Mouse (Mus musculus) limb, embryonic 10.5 days (tissue): Measurements from ENCODE around the gene Tenm4. TPM values are rescaled to one million over a fixed set of nuclear protein-coding genes. Genes with fewer than 3 reads are reported as not detected.
A peak's percentile ranks its signal among the peaks of the same experiment; 100 is the strongest.

Source experiments
- DNase-seq: peaks from one replicate; pipeline ENCODE4 v3.0.0-alpha.2; 2017; ENCODE audit warnings: low spot score
- H3K27ac ChIP-seq: fragments of 300-500 bp; sonication (generic); 2 replicates; pipeline ENCODE4 v1.5.1; 2016; ENCODE audit warnings: mild to moderate bottlenecking
- H3K27me3 ChIP-seq: fragments of 300-500 bp; sonication (generic); 2 replicates; pipeline ENCODE4 v1.6.1; 2016; ENCODE audit warnings: low read depth, mild to moderate bottlenecking; ENCODE audit not compliant: poor library complexity, severe bottlenecking
- H3K36me3 ChIP-seq: fragments of 300-500 bp; sonication (generic); 2 replicates; pipeline ENCODE4 v1.6.1; 2016; ENCODE audit warnings: mild to moderate bottlenecking, moderate library complexity
- H3K4me1 ChIP-seq: fragments of 300-500 bp; sonication (generic); 2 replicates; pipeline ENCODE4 v1.6.1; 2016
- H3K4me3 ChIP-seq: fragments of 300-500 bp; sonication (generic); 2 replicates; pipeline ENCODE4 v1.5.1; 2016; ENCODE audit warnings: mild to moderate bottlenecking, moderate library complexity
- H3K9me3 ChIP-seq: fragments of 300-500 bp; sonication (generic); replicated peaks from 2 replicates; pipeline ENCODE4 v1.6.1; 2016; ENCODE audit warnings: mild to moderate bottlenecking
- WGBS: fragments of 180-500 bp; shearing (Covaris S2); methylation state at CpG from one replicate; pipeline ENCODE4 v1.1.7; 2016; 5-methylcytosine and 5-hydroxymethylcytosine counted together
- polyA plus RNA-seq: library from polyadenylated mRNA; unstranded; fragments of >200 nt; fragmentation: Nextera tagmentation; extraction: Ambion mirVana; gene quantifications from 2 replicates; pipeline ENCODE4 v1.2.1, GENCODE M21; 2016

Gene Tenm4
- polyA plus RNA-seq, 1 experiment from 2014 or later, result 32.1 TPM

- Histone ChIP-seq H3K4me3 (no peak overlapping the region), H3K27ac (no peak overlapping the region), H3K27me3 (no peaks in the 10 kb centered on the region), H3K4me1 (peaks cover 23% of the 10 kb centered on the region), H3K36me3 (0 out of 2 replicates have a peak, but pooled peaks cover 3% of the 10 kb centered on the region), H3K9me3 (no peaks in the 10 kb centered on the region)
- 95% methylated on average over 2 of the region's 2 CpGs for WGBS
- no peak for DNase-seq
These were observed 103.4 kb downstream of the Tenm4 start for GRCm38 (mm10) chr7:96274486-96274885.

DNA sequence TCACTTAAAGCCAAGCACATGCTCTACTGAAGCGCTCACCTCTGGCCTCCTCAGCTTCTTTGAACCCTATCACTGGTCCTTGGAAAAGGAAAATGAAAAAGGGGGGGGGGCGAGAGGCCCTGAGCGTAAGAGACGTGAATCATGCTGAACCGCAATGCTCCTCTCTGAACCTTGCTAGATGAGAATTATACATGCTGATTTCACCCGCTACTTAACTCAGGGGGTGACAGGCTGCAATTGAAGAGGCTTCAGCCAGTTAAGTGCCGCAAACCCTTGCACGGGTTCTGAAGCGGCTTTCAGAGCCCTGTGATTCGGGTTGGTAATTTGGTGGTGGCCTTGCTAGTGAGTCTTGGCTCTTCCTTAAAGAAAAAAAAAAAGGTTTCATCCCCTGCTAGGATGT, 106.5 kb downstream of the Tenm4 start:
- 77% methylated on average over 10 of the region's 10 CpGs for WGBS
- Histone ChIP-seq H3K4me1 (peaks cover 42% of the 10 kb centered on the region), H3K4me3 (no peak overlapping the region), H3K27ac (no peak overlapping the region), H3K36me3 (0 out of 2 replicates have a peak, but pooled peaks cover 3% of the 10 kb centered on the region), H3K27me3 (no peaks in the 10 kb centered on the region), H3K9me3 (no peaks in the 10 kb centered on the region)
- DNase-seq, result no peak

DNA sequence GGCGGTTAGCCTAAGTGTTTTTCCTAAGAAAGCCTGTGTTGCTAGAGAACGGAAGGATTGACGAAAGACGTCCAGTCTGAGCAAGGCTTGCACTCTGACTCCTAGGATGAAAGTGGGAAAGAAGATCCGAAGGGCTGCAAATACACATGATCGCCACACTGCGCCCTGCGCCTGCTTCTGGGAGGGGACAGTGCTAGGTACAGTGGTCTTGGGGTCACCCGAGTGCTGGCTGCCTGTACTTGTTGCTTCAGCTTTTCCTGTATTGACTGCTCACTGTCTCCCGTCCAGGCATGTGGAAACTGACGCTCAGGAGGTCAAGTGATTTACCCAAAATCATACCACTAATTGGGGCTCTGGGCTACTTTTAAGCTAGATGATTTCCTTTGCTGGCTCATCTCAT, 107.3 kb downstream of the Tenm4 start:
- H3K36me3 ChIP-seq, result 0 out of 2 replicates have a peak, but pooled peaks cover 3% of the 10 kb centered on the region
- no peak for DNase-seq
- H3K9me3 ChIP-seq, result no peaks in the 10 kb centered on the region
- H3K27me3 ChIP-seq, result no peaks in the 10 kb centered on the region
- WGBS, result 83% methylated on average over 11 of the region's 11 CpGs
- H3K4me1 ChIP-seq, result peaks cover 42% of the 10 kb centered on the region
- peak overlapping the region; percentile 53 for H3K27ac ChIP-seq
- no peak overlapping the region for H3K4me3 ChIP-seq

GRCm38 (mm10) chr7:96280795-96281194, 109.7 kb downstream of the Tenm4 start:
- DNase-seq, result no peak
- Histone ChIP-seq H3K4me3 (no peak overlapping the region), H3K27ac (0 out of 2 replicates have a peak overlapping the region, but pooled peaks have one; percentile 36), H3K9me3 (no peaks in the 10 kb centered on the region), H3K36me3 (no peaks in the 10 kb centered on the region), H3K27me3 (no peaks in the 10 kb centered on the region), H3K4me1 (peaks cover 42% of the 10 kb centered on the region)
- whole genome bisulfite sequencing, result 39% methylated on average over 4 of the region's 4 CpGs

DNA sequence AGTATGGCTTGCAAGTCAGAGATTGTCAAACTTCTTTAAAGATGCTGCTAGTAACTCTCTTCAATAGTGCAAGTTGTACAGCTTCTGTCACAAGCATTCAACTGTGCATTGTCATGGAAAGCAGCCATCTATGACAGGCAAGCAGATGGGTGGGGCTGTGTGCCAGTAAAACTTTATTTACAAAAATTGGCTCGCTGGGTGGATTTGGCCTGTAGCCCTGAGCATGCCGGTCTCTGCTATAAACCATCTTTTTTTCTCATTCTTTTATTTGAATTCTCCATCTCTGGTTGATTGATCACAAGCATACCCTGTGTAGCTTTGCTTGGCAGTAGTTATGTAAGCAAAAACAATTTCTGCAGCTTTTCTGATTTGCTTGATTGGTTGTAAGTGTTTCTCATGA, 119.5 kb downstream of the Tenm4 start:
- no peaks in the 10 kb centered on the region for H3K27me3 ChIP-seq
- peaks cover 14% of the 10 kb centered on the region for H3K4me1 ChIP-seq
- no peaks in the 10 kb centered on the region for H3K36me3 ChIP-seq
- no peak overlapping the region for H3K27ac ChIP-seq
- H3K9me3 ChIP-seq, result no peaks in the 10 kb centered on the region
- no peak for DNase-seq
- WGBS, result 89% methylated on average over 2 of the region's 2 CpGs
- H3K4me3 ChIP-seq, result no peak overlapping the region

DNA sequence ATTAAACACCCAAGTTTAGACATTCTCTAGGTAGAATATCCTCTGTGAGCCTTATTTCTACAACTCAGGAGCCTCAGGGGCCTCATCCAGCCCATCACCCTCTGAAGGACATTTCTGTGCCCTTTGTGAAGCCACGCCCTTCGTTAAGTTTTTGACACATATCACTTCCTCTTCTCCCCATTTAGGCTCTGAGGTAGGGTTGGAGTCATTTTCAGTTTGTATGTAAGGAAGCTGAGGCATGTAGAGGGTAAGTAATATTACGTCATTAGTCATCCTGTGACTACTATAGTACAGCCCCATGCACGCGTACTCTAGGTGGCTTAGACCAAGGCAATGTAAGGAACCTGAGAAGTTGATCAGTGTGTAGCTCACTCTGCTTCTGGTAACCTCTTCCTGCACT, 124.9 kb downstream of the Tenm4 start:
- Histone ChIP-seq H3K27ac (no peak overlapping the region), H3K4me3 (no peak overlapping the region), H3K4me1 (no peaks in the 10 kb centered on the region; the same call in 1 of the 2 replicates), H3K36me3 (no peaks in the 10 kb centered on the region), H3K27me3 (no peaks in the 10 kb centered on the region), H3K9me3 (no peaks in the 10 kb centered on the region)
- WGBS, result 96% methylated on average over 5 of the region's 5 CpGs
- no peak for DNase-seq

- H3K27ac ChIP-seq, result no peak overlapping the region
- no peaks in the 10 kb centered on the region for H3K27me3 ChIP-seq
- H3K4me1 ChIP-seq, result no peaks in the 10 kb centered on the region; the same call in 1 of the 2 replicates
- WGBS, result 88% methylated on average over 8 of the region's 8 CpGs
- no peaks in the 10 kb centered on the region for H3K9me3 ChIP-seq
- no peak for DNase-seq
- no peak overlapping the region for H3K4me3 ChIP-seq
- H3K36me3 ChIP-seq, result no peaks in the 10 kb centered on the region
These were observed 129.9 kb downstream of the Tenm4 start for GRCm38 (mm10) chr7:96300826-96301397.

DNA sequence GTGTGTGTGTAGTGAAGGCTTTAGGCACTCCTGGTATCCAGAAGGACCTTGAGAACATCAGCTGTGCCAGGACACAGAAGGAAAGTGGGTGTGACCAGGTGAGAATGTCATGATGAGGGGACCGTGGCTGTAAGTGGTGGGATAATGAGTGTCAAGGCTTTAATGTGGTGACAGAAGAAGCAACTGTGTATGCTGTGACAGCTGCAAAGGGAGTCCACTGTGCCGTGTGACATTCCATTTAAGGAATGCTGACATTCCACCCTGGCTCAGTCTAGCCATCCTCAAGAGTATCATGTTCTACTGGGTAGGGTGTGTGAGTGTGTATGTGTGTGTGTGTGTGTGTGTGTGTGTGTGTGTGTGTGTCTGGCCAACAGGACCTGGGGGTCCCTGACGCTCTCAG, 130.8 kb downstream of the Tenm4 start:
- no peak for DNase-seq
- Histone ChIP-seq H3K4me1 (no peaks in the 10 kb centered on the region; the same call in 1 of the 2 replicates), H3K27me3 (no peaks in the 10 kb centered on the region), H3K4me3 (no peak overlapping the region), H3K9me3 (no peaks in the 10 kb centered on the region), H3K27ac (no peak overlapping the region), H3K36me3 (no peaks in the 10 kb centered on the region)
- 60% methylated on average over 2 of the region's 3 CpGs for WGBS

DNA sequence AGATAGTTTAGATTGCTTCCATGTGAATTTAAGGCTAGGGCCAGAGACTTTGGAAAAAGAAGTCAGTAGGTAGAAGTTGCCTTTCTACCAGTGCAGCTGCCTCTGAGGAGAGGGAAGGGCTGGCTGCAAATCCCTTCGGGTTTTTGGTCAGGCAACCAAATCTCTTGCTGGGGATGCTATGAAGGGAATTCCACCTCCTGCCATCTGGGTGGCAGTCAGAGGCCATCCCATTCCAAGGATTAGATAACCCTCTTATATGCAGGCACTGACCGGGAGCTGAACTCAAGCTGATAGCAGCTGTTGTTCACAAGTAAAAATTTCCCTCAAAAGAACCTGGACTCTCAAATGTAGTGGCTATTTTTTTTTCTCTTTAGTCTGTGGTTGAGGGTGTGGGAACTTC, 132.9 kb downstream of the Tenm4 start:
- H3K4me1 ChIP-seq, result no peaks in the 10 kb centered on the region; the same call in 1 of the 2 replicates
- H3K27me3 ChIP-seq, result no peaks in the 10 kb centered on the region
- 42% methylated on average over 2 of the region's 2 CpGs for WGBS
- no peaks in the 10 kb centered on the region for H3K36me3 ChIP-seq
- H3K27ac ChIP-seq, result no peak overlapping the region
- no peak for DNase-seq
- H3K9me3 ChIP-seq, result no peaks in the 10 kb centered on the region
- H3K4me3 ChIP-seq, result no peak overlapping the region

DNA sequence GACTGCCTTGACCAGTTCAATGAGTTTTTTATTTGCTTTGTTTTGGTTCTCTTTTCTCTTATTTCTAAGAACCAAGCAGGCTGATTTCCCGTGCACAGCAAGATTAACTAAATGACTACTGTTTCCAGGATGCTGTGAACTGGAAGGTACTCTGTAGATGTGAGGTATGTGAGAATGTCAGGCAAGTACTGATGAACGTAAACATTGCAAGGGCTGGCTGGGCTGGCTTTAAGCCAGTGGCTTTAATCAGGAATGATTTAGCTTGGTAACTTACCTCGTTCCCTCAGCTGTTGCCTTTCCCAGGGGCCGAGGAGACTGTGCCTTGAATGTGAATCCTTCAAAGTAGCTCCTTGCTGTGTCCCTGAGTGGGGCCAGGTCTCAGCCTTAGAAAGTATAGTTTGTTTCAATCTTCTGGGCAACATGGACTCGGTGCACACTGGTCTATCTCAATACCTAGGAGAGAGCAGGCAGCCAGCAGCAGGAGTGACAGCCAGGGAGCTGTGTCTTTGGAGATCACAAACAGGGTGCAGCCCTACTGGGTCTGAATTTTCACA, 134.4 kb downstream of the Tenm4 start:
- 64% methylated on average over 5 of the region's 5 CpGs for WGBS
- H3K9me3 ChIP-seq, result no peaks in the 10 kb centered on the region
- H3K27me3 ChIP-seq, result no peaks in the 10 kb centered on the region
- H3K27ac ChIP-seq, result no peak overlapping the region
- H3K4me1 ChIP-seq, result no peaks in the 10 kb centered on the region; the same call in 1 of the 2 replicates
- no peak overlapping the region for H3K4me3 ChIP-seq
- no peak for DNase-seq
- no peaks in the 10 kb centered on the region for H3K36me3 ChIP-seq

DNA sequence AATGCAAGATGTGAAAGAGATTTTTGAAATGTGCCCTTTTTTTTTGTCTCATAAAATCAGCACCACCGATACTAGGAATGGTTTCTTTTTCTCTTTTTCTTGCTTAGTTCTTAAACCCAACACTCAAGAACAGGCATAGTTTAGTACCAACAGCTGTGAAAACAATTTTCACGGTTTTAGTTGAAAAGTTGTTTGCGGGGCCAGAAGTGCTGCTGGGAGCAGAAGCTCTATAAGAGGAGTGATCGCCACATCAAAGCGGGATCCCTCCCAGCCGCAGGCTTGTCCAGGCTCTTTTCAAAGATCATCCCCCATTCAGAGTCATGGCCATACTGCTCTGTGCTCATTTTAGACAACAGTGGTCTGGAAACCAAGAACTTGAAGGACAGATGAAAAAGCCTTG, 137.1 kb downstream of the Tenm4 start:
- H3K36me3 ChIP-seq, result no peaks in the 10 kb centered on the region
- no peaks in the 10 kb centered on the region for H3K27me3 ChIP-seq
- H3K9me3 ChIP-seq, result no peaks in the 10 kb centered on the region
- no peaks in the 10 kb centered on the region for H3K4me1 ChIP-seq
- no peak overlapping the region for H3K27ac ChIP-seq
- H3K4me3 ChIP-seq, result no peak overlapping the region
- no peak for DNase-seq
- 74% methylated on average over 6 of the region's 6 CpGs for WGBS

DNA sequence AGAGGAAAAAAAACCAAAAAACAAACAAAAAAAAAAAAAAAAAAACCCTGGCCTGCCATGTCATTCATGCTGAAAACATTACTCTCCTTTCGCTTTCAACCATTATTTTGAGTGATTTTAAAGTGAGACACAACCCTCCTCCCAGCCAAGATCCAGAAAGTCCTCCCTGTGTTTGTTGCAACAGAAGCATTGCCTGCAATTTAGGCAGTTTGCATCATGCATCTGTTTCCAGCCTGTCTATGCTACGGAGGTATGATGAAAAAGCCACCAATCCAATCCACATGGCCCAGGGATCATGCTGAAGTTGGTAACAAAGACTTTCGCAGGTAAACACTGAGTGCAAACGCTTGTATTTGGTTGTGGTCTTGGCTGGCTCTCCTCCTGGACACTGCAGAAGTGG, 158.3 kb downstream of the Tenm4 start:
- Histone ChIP-seq H3K4me3 (no peak overlapping the region), H3K27ac (no peak overlapping the region), H3K9me3 (peaks cover 4% of the 10 kb centered on the region; the same call in 1 of the 2 replicates), H3K27me3 (no peaks in the 10 kb centered on the region), H3K36me3 (peaks cover 5% of the 10 kb centered on the region), H3K4me1 (no peaks in the 10 kb centered on the region)
- no peak for DNase-seq
- 85% methylated on average over 4 of the region's 4 CpGs for WGBS

GRCm38 (mm10) chr7:96331186-96331585, 160.1 kb downstream of the Tenm4 start:
- no peaks in the 10 kb centered on the region for H3K4me1 ChIP-seq
- no peak overlapping the region for H3K27ac ChIP-seq
- DNase-seq, result no peak
- H3K27me3 ChIP-seq, result no peaks in the 10 kb centered on the region
- whole genome bisulfite sequencing, result 86% methylated on average over 1 of the region's 1 CpGs
- H3K36me3 ChIP-seq, result no peaks in the 10 kb centered on the region
- H3K4me3 ChIP-seq, result no peak overlapping the region
- H3K9me3 ChIP-seq, result no peaks in the 10 kb centered on the region

- H3K27ac ChIP-seq, result no peak overlapping the region
- H3K36me3 ChIP-seq, result no peaks in the 10 kb centered on the region
- H3K4me1 ChIP-seq, result no peaks in the 10 kb centered on the region
- no peaks in the 10 kb centered on the region for H3K27me3 ChIP-seq
- H3K4me3 ChIP-seq, result no peak overlapping the region
- 39% methylated on average over 2 of the region's 2 CpGs for WGBS
- H3K9me3 ChIP-seq, result no peaks in the 10 kb centered on the region
- DNase-seq, result peak; percentile 55
These were observed 163.3 kb downstream of the Tenm4 start for GRCm38 (mm10) chr7:96334361-96334760.
